Mouse (Mus musculus): ENCODE data around the gene Zfp58. TPM values are rescaled to one million over a fixed set of nuclear protein-coding genes. Genes with fewer than 3 reads are reported as not detected.

The Zfp58 gene
- polyA plus RNA-seq, 1 experiment, result 1.3 TPM

DNA sequence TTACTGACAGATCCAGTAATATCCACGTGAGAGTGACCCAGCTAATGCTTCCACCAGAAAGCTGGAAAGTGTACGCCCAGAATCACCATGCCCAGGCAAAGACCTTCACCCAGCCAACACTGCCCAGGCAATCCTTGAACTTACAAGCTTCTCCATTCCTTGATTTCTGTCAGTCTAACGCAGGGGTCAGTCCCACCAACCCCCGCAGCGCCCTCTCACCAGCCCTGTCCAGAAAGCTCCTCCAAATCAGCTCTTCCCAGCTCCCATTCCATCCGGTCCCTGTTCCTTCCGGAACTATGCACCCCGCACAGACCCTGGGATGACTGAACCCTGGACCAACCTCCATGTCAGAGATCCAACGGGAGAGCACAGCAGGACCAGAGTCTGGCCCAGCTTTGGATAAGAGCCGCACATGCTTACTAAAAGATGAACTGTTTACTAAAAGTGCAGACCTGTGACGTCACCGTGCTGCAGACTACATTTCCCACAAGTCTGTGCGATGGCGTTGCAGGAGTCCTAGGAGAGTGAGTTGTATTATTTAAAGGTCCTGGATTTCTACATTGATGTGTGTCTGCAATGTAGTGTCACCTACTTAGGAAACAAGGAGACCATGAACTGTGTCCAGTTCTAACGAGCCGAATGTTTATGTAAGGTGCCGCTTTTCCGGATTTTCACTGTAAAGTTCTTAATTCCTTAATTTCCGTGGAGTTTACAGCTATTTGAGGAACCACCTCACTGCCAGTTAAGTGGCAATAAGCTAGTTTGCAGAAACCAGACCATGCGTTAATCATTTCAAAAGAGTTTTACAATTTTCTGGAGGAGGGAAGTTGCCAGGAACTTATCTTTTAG lies 49.0 kb downstream of the Zfp58 start, which contains the start of gene Zfp874a:
Gene Zfp874a, minus strand, starts transcription at position 453 of the 849 bp plus-strand sequence.
- Histone ChIP-seq H3K27ac (ENCODE audit: insufficient read depth, low read depth, low read length) (peak within 1 kb of the TSS; percentile 86), H3K36me3 (ENCODE audit: control insufficient read depth, insufficient read depth, low read length) (peaks cover 4% of the 10 kb centered on the region; the same call in 1 of the 2 replicates), H3K4me1 (ENCODE audit: control insufficient read depth, insufficient read depth, low read length) (no peaks in the 10 kb centered on the region), H3K4me3 (ENCODE audit: insufficient read depth, low read depth, low read length) (peak within 1 kb of the TSS; percentile 56), H3K27me3 (replicated peaks; ENCODE audit: control insufficient read depth, insufficient read depth, low read length) (no peaks in the 10 kb centered on the region)
- TF ChIP-seq POLR2A (IDR thresholded peaks at IDR 0.05; ENCODE audit: low read depth, low read length) (no peak), CTCF (conservative IDR thresholded peaks at IDR 0.05; ENCODE audit: insufficient read depth, insufficient read length, low read depth, low read length) (no peak)
- peak; percentile 98 for DNase-seq
- 0% methylated on average over 20 of the region's 20 CpGs for WGBS

Other genes with a start within 250 kb of the Zfp58 start
- 0.53 and 0.61 TPM in 2 replicates for gene Zfp458, start 222.1 kb downstream of the Zfp58 start, polyA plus RNA-seq (2012; rRNA removed)
- gene Zfp457, start 194.1 kb downstream of the Zfp58 start, polyA plus RNA-seq (2012; rRNA removed), result 2.0 and 2.1 TPM in 2 replicates
- gene Zfp595, start 168.0 kb downstream of the Zfp58 start, polyA plus RNA-seq (2012; rRNA removed), result 0.65 and 0.78 TPM in 2 replicates
- gene Gm28044, start 140.0 kb downstream of the Zfp58 start, polyA plus RNA-seq (2012; rRNA removed), result 0.20 TPM in 1 of 2 replicates, not detected in the other
- 0.23 and 0.47 TPM in 2 replicates for gene Zfp953, start 139.9 kb downstream of the Zfp58 start, polyA plus RNA-seq (2012; rRNA removed)
- gene Gm28041, start 124.8 kb downstream of the Zfp58 start, polyA plus RNA-seq (2012; rRNA removed), result 0.25 TPM in 1 of 2 replicates, not detected in the other
- gene Zfp456, start 124.7 kb downstream of the Zfp58 start, polyA plus RNA-seq (2012; rRNA removed), result 0.15 and 0.31 TPM in 2 replicates
- gene Zfp429, start 100.7 kb downstream of the Zfp58 start, polyA plus RNA-seq (2012; rRNA removed), result 1.8 and 3.4 TPM in 2 replicates
- 0.24 and 0.44 TPM in 2 replicates for gene Zfp459, start 79.1 kb downstream of the Zfp58 start, polyA plus RNA-seq (2012; rRNA removed)
- 2.0 and 2.8 TPM in 2 replicates for gene Zfp874a, start 48.9 kb downstream of the Zfp58 start, polyA plus RNA-seq (2012; rRNA removed)
- 3.5 TPM in 2 replicates for gene Zfp874b, start 16.3 kb downstream of the Zfp58 start, polyA plus RNA-seq (2012; rRNA removed)
- not detected in 2 replicates for gene Gm26965, start 25.6 kb upstream of the Zfp58 start, polyA plus RNA-seq (2012; rRNA removed)
- 28.0 and 30.8 TPM in 2 replicates for gene Zfp87, start 25.6 kb upstream of the Zfp58 start, polyA plus RNA-seq (2012; rRNA removed)
- 2.2 and 3.3 TPM in 2 replicates for gene Zfp748, start 53.3 kb upstream of the Zfp58 start, polyA plus RNA-seq (2012; rRNA removed)
- 0.49 and 0.86 TPM in 2 replicates for gene Zfp729b, start 109.2 kb upstream of the Zfp58 start, polyA plus RNA-seq (2012; rRNA removed)
- not detected in 2 replicates for gene Gm49345, start 137.2 kb upstream of the Zfp58 start, polyA plus RNA-seq (2012; rRNA removed)
- gene Zfp729a, start 137.2 kb upstream of the Zfp58 start, polyA plus RNA-seq (2012; rRNA removed), result 0.91 and 1.4 TPM in 2 replicates
- 3.6 and 4.2 TPM in 2 replicates for gene Zfp738, start 186.5 kb upstream of the Zfp58 start, polyA plus RNA-seq (2012; rRNA removed)
- 1.1 and 1.9 TPM in 2 replicates for gene Zfp65, start 228.6 kb upstream of the Zfp58 start, polyA plus RNA-seq (2012; rRNA removed)